Mouse (Mus musculus) bone marrow, adult 2 months (tissue): ENCODE measurements around the gene Ankrd34a.

Experiments used
- CTCF ChIP-seq: fragments of 200-500 bp; IDR thresholded peaks from 2 replicates; pipeline ENCODE4 v1.5.1; 2011; ENCODE audit warnings: low read length, control low read depth; ENCODE audit not compliant: control insufficient read depth, insufficient read depth
- POLR2A ChIP-seq: fragments of 200-500 bp; IDR thresholded peaks from 2 replicates; pipeline ENCODE4 v1.6.1; 2011; ENCODE audit warnings: low read depth, mild to moderate bottlenecking, control low read depth, low read length, borderline replicate concordance; ENCODE audit not compliant: control insufficient read depth

DNA sequence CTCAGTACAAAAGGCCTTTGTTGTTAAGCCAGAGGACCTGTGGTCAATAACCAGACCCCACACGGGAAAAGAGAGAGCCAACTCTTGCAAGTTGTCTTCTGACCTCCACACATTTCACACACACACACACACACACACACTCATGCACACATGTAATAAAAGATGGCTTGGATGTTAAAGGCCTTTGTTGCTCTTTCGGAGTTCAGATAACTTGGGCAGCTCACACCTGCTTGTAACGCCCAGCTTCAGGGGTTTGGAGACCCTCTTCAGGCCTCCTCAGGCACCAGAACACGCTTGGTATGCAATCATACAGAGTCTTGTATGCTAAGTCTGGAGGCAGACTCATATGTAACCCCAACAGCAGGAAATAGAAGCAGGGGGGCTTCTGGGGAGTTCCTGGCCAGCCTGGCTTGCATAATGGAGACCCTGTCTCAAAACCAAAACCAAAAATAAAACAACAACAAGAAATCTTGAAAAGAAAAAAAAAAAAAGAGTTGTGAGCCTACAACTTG lies 17.1 kb upstream of the Ankrd34a start:
- no peak for TF ChIP-seq POLR2A
- TF ChIP-seq CTCF: no peak
